Mouse (Mus musculus): ENCODE data around the gene Slc25a1. TPM values are rescaled to one million over a fixed set of nuclear protein-coding genes. Genes with fewer than 3 reads are reported as not detected.

The Slc25a1 gene
- polyA plus RNA-seq, 1 experiment from 2014 or later = 63.5 TPM

DNA sequence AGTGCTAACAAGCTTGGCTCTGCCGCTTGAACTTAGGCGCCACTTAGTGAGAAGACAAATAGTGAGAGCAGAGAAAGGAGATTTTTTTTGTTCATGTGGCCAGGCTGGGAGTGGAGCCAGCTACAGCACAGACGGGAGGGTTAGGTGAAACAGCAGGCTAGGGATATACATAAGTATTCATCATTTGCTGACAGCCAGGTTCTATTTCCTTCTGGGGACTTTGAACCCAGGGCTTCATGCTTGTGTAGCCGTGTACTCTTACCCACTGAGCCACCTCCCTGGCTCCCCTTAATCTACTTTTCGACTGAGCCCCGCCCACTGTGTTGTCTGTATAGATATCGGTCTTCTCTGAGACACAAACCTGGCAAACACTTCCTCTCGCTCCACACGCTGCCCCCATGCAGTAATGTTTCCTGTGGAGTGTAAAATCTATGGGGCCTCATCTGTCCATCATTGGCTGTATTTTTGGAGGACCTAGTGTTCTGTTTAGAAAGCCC, 11.3 kb upstream of the Slc25a1 start:
- peak; percentile 90 for ATAC-seq (ENCODE audit: low read depth)
- H3K27ac ChIP-seq (ENCODE audit: low read length) = peak overlapping the region; percentile 83
- H3K36me3 ChIP-seq (ENCODE audit: control insufficient read depth, insufficient read depth) = no peaks in the 10 kb centered on the region
- H3K4me3 ChIP-seq (ENCODE audit: low read depth, low read length) = no peak overlapping the region
- peaks cover 23% of the 10 kb centered on the region for H3K4me1 ChIP-seq (ENCODE audit: control insufficient read depth, low read depth, low read length)
- peak overlapping the region; percentile 37 for H3K9ac ChIP-seq (ENCODE audit: low read depth, low read length)
- no peaks in the 10 kb centered on the region for H3K9me3 ChIP-seq (replicated peaks; ENCODE audit: control insufficient read depth, low read length)
- peak overlapping the region; percentile 40 for H3K4me2 ChIP-seq (ENCODE audit: low read depth, low read length)
- WGBS (ENCODE audit: insufficient replicate concordance) = 17% methylated on average over 9 of the region's 9 CpGs
- H3K27me3 ChIP-seq (ENCODE audit: control insufficient read depth, insufficient read depth, low read depth, low read length) = no peaks in the 10 kb centered on the region

DNA sequence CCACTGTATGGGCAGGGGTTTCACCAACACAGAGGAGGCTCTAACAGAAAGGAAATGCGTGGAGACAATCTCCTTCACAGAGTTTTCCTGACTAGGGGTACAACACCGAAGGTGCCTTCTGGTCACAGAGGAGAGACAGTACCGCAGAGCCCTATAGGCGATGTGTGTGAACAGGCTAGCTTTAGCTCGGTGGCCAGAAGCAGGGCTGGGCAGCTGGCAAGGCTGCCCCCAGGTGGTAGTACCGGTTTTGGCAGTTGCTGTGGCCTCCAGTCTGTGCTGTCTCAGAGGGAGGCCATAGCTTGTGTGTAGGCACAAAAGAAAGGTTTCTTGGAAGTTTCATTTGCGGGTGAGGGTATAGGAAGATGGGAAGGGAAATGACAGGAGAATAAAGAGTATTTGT, 10.8 kb upstream of the Slc25a1 start:
- no peaks in the 10 kb centered on the region for H3K36me3 ChIP-seq (ENCODE audit: control insufficient read depth, insufficient read depth)
- peak overlapping the region; percentile 33; the same call in 1 of the 2 replicates for H3K9ac ChIP-seq (ENCODE audit: low read depth, low read length)
- WGBS (ENCODE audit: insufficient replicate concordance) = 4% methylated on average over 7 of the region's 7 CpGs
- peaks cover 27% of the 10 kb centered on the region for H3K4me1 ChIP-seq (ENCODE audit: control insufficient read depth, low read depth, low read length)
- H3K4me3 ChIP-seq (ENCODE audit: low read depth, low read length) = no peak overlapping the region
- peak overlapping the region; percentile 83 for H3K27ac ChIP-seq (ENCODE audit: low read length)
- no peaks in the 10 kb centered on the region for H3K27me3 ChIP-seq (ENCODE audit: control insufficient read depth, insufficient read depth, low read depth, low read length)
- peak overlapping the region; percentile 40 for H3K4me2 ChIP-seq (ENCODE audit: low read depth, low read length)
- ATAC-seq (ENCODE audit: low read depth) = peak; percentile 93
- H3K9me3 ChIP-seq (replicated peaks; ENCODE audit: control insufficient read depth, low read length) = no peaks in the 10 kb centered on the region

DNA sequence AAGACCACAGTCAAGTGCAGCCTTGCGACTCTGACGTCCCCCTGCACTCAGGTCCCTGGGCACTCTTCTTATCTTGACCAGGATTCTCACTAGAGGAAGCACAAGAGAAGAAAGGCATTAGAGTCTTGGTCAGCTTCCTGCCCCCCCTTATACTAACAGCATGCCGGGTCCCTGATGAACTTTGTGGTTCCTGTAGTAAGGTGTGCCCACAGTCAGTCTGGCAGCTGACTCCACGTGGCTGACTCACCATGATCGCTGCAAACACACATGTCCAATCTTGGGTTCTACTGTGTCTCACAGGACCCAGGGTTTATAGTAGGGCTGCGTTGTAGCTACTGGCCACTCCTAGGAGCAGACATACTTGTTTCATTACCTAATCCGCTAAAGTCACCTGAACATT, 10.2 kb upstream of the Slc25a1 start:
- H3K4me2 ChIP-seq (ENCODE audit: low read depth, low read length) = no peak overlapping the region
- H3K9ac ChIP-seq (ENCODE audit: low read depth, low read length) = no peak overlapping the region
- H3K27ac ChIP-seq (ENCODE audit: low read length) = no peak overlapping the region
- no peaks in the 10 kb centered on the region for H3K9me3 ChIP-seq (replicated peaks; ENCODE audit: control insufficient read depth, low read length)
- no peaks in the 10 kb centered on the region for H3K36me3 ChIP-seq (ENCODE audit: control insufficient read depth, insufficient read depth)
- peaks cover 33% of the 10 kb centered on the region for H3K4me1 ChIP-seq (ENCODE audit: control insufficient read depth, low read depth, low read length)
- H3K27me3 ChIP-seq (ENCODE audit: control insufficient read depth, insufficient read depth, low read depth, low read length) = no peaks in the 10 kb centered on the region
- WGBS (ENCODE audit: insufficient replicate concordance) = 25% methylated on average over 7 of the region's 7 CpGs
- H3K4me3 ChIP-seq (ENCODE audit: low read depth, low read length) = no peak overlapping the region
- no peak for ATAC-seq (ENCODE audit: low read depth)

DNA sequence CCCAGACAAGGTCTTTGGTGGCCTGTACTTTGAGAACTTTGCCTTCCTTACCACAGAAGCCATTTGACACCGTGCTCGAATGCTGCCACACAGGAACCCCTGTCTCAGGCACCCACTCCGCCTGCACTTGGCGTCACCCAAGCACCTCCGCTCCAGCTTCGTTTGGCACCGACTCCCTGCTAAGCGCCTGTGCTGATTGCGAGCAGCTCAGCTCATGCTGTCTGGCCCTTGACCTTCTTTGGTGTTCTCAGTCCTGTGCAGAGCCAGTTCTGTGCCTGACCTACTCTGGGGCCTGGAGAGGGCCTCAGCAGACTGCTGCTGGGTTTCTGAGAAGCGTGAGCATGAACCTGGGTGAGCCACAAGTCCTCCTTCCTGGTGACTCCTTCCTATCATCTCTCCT, 8.8 kb upstream of the Slc25a1 start:
- H3K9me3 ChIP-seq (replicated peaks; ENCODE audit: control insufficient read depth, low read length) = no peaks in the 10 kb centered on the region
- no peak overlapping the region for H3K4me3 ChIP-seq (ENCODE audit: low read depth, low read length)
- no peak overlapping the region for H3K4me2 ChIP-seq (ENCODE audit: low read depth, low read length)
- ATAC-seq (ENCODE audit: low read depth) = no peak
- no peaks in the 10 kb centered on the region for H3K36me3 ChIP-seq (ENCODE audit: control insufficient read depth, insufficient read depth)
- H3K4me1 ChIP-seq (ENCODE audit: control insufficient read depth, low read depth, low read length) = peaks cover 33% of the 10 kb centered on the region
- no peak overlapping the region for H3K27ac ChIP-seq (ENCODE audit: low read length)
- no peaks in the 10 kb centered on the region for H3K27me3 ChIP-seq (ENCODE audit: control insufficient read depth, insufficient read depth, low read depth, low read length)
- no peak overlapping the region for H3K9ac ChIP-seq (ENCODE audit: low read depth, low read length)
- 71% methylated on average over 10 of the region's 10 CpGs for WGBS (ENCODE audit: insufficient replicate concordance)

DNA sequence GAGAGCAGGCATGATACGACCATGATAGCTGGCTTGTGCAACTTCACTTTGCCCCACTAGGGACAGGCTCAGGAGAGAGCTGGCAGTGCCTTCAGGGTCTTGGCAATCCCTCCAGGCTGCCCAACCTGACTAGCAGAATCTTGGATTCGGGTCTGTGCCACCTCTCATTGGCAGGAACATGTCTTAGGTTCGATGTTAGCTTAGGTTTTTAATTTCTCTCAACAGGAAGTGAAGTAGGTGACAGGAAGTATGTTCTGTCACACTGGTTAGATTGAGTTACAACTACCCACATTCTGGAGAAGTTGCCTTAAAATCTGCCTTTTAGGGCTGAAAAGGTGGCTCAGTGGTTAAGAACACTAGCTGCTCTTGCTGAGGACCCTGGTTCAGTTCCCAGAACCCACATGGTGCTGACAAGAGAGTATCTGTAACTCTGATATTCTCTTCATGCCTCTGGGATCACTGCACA, 6.5 kb upstream of the Slc25a1 start:
- ATAC-seq (ENCODE audit: low read depth) = no peak
- H3K36me3 ChIP-seq (ENCODE audit: control insufficient read depth, insufficient read depth) = no peaks in the 10 kb centered on the region
- H3K4me2 ChIP-seq (ENCODE audit: low read depth, low read length) = no peak overlapping the region
- WGBS (ENCODE audit: insufficient replicate concordance) = 25% methylated on average over 3 of the region's 3 CpGs
- H3K4me3 ChIP-seq (ENCODE audit: low read depth, low read length) = no peak overlapping the region
- peak overlapping the region; percentile 7; the same call in 1 of the 2 replicates for H3K27ac ChIP-seq (ENCODE audit: low read length)
- no peaks in the 10 kb centered on the region for H3K27me3 ChIP-seq (ENCODE audit: control insufficient read depth, insufficient read depth, low read depth, low read length)
- H3K9me3 ChIP-seq (replicated peaks; ENCODE audit: control insufficient read depth, low read length) = no peaks in the 10 kb centered on the region
- peaks cover 31% of the 10 kb centered on the region for H3K4me1 ChIP-seq (ENCODE audit: control insufficient read depth, low read depth, low read length)
- H3K9ac ChIP-seq (ENCODE audit: low read depth, low read length) = no peak overlapping the region

DNA sequence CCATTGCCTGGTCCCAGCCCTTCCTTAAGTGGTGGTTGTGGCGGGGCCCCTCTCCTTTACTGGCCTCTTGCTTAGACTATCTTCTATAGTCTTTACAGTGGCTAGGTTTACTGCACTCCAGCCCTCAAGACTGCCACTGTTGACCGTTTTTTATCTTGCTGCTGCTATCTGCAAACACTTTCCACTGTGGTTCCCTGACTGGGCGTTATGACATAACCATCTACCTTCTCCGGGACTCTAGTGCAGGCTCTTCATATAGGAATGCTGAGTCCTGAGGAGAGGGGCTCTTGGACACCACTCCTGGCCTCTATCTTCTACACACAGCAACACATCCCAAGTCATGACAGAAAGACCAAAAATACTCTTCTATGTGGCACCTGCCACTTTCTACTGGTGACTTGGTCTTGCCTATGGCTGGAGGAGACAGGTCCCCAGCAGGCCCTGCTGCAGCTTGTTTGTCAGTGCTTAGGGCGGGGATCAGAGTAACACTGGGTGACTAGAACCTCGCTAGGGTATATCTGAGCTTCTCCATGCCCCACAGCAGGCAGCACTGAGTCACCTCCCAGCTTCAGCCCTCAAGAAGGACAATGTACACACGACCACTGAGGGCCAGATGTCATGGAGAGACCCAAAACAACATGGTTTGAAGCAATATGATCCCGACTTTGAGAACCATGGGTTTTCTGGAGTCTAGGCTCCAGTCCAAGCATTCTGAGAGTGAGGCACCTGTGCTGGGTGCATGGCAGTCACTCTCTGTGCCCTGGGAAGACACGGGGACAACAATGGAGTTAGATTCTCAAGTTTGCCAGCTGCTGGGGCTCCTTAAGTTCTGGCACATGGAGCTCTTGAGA, 5.8 kb upstream of the Slc25a1 start:
- no peak overlapping the region for H3K9ac ChIP-seq (ENCODE audit: low read depth, low read length)
- H3K27ac ChIP-seq (ENCODE audit: low read length) = peak overlapping the region; percentile 76
- no peak overlapping the region for H3K4me2 ChIP-seq (ENCODE audit: low read depth, low read length)
- H3K36me3 ChIP-seq (ENCODE audit: control insufficient read depth, insufficient read depth) = no peaks in the 10 kb centered on the region
- no peak overlapping the region for H3K4me3 ChIP-seq (ENCODE audit: low read depth, low read length)
- WGBS (ENCODE audit: insufficient replicate concordance) = 28% methylated on average over 9 of the region's 9 CpGs
- peak; percentile 66 for ATAC-seq (ENCODE audit: low read depth)
- no peaks in the 10 kb centered on the region for H3K27me3 ChIP-seq (ENCODE audit: control insufficient read depth, insufficient read depth, low read depth, low read length)
- H3K9me3 ChIP-seq (replicated peaks; ENCODE audit: control insufficient read depth, low read length) = no peaks in the 10 kb centered on the region
- peaks cover 28% of the 10 kb centered on the region for H3K4me1 ChIP-seq (ENCODE audit: control insufficient read depth, low read depth, low read length)

DNA sequence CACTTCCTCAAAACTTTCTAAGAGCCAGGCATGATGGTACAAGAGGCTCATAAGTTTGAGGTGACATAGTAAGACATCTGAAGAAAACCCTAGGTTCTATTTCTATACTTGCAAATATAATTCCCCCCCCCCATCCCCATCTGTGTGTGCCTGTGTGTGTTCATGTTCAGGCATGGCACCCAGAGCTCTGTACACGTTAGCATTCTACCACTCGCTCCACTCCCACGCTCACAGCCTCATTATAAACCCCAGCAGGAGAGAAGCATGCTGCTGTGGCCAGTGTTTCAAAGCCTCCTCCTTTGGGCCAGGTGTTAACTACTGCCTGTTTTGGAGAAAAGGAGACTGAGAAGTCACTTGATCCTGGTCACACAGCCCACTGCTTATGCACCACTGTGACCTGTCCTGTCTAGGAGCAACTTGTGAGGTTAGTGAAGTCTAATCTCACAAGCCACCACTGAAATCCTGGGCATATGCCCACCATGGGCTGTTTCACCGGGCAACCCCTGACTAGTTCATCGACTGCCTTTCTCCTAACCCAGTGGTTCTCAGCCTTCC, 4.0 kb upstream of the Slc25a1 start:
- no peaks in the 10 kb centered on the region for H3K36me3 ChIP-seq (ENCODE audit: control insufficient read depth, insufficient read depth)
- no peaks in the 10 kb centered on the region for H3K27me3 ChIP-seq (ENCODE audit: control insufficient read depth, insufficient read depth, low read depth, low read length)
- no peaks in the 10 kb centered on the region for H3K9me3 ChIP-seq (replicated peaks; ENCODE audit: control insufficient read depth, low read length)
- no peak overlapping the region for H3K9ac ChIP-seq (ENCODE audit: low read depth, low read length)
- ATAC-seq (ENCODE audit: low read depth) = no peak
- H3K4me1 ChIP-seq (ENCODE audit: control insufficient read depth, low read depth, low read length) = peaks cover 29% of the 10 kb centered on the region
- WGBS (ENCODE audit: insufficient replicate concordance) = 71% methylated on average over 5 of the region's 5 CpGs
- no peak overlapping the region for H3K4me3 ChIP-seq (ENCODE audit: low read depth, low read length)
- H3K4me2 ChIP-seq (ENCODE audit: low read depth, low read length) = no peak overlapping the region
- H3K27ac ChIP-seq (ENCODE audit: low read length) = no peak overlapping the region

DNA sequence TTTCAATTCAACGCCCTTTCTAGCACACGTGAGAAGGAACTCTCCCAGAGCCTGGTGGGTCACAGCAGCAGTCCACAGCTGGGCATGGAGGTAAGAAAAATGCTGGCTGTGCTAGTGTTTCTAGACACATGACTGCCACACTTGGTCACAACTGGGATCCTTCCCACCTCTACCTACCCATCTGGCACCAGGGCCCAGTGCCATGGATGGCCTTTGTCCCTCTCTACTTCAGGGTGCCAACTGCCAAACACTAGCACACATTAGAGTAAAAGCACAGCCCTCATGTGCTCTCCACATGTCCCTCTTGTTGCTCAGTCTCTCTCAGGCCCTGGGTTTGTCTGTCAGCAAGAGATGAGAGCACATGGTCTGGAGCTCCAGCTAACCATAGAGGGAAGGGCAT, 1.6 kb upstream of the Slc25a1 start:
- WGBS (ENCODE audit: insufficient replicate concordance) = 85% methylated on average over 2 of the region's 2 CpGs
- no peak overlapping the region for H3K4me3 ChIP-seq (ENCODE audit: low read depth, low read length)
- no peak overlapping the region for H3K27ac ChIP-seq (ENCODE audit: low read length)
- no peak overlapping the region for H3K9ac ChIP-seq (ENCODE audit: low read depth, low read length)
- no peaks in the 10 kb centered on the region for H3K36me3 ChIP-seq (ENCODE audit: control insufficient read depth, insufficient read depth)
- ATAC-seq (ENCODE audit: low read depth) = no peak
- H3K27me3 ChIP-seq (ENCODE audit: control insufficient read depth, insufficient read depth, low read depth, low read length) = no peaks in the 10 kb centered on the region
- H3K4me2 ChIP-seq (ENCODE audit: low read depth, low read length) = no peak overlapping the region
- peaks cover 29% of the 10 kb centered on the region for H3K4me1 ChIP-seq (ENCODE audit: control insufficient read depth, low read depth, low read length)
- H3K9me3 ChIP-seq (replicated peaks; ENCODE audit: control insufficient read depth, low read length) = no peaks in the 10 kb centered on the region

DNA sequence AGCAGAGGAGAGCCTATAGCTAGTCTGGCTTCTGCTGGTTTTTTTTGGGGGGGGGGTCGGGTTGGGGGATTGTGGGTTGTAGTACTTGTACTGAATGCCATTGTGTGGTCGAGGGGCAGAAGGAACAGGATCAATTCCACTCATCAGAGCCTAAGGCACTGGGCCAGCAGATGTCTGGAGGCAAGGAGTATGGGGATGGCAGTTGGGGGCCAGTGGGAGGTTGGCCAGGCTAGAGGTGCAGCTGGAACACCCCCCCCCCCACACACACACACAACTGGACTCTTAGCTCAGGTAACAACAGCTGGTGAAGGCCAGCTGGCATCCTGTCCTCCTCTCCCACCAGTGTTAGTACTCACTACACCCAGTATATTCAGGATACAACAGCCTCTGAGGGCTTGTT, 1.2 kb upstream of the Slc25a1 start:
- H3K9ac ChIP-seq (ENCODE audit: low read depth, low read length) = no peak overlapping the region; the same call in 1 of the 2 replicates
- H3K4me2 ChIP-seq (ENCODE audit: low read depth, low read length) = peak overlapping the region; percentile 99
- H3K36me3 ChIP-seq (ENCODE audit: control insufficient read depth, insufficient read depth) = no peaks in the 10 kb centered on the region
- H3K27ac ChIP-seq (ENCODE audit: low read length) = peak overlapping the region; percentile 90
- 11% methylated on average over 2 of the region's 2 CpGs for WGBS (ENCODE audit: insufficient replicate concordance)
- H3K4me3 ChIP-seq (ENCODE audit: low read depth, low read length) = no peak overlapping the region
- no peaks in the 10 kb centered on the region for H3K9me3 ChIP-seq (replicated peaks; ENCODE audit: control insufficient read depth, low read length)
- no peak for ATAC-seq (ENCODE audit: low read depth)
- peaks cover 26% of the 10 kb centered on the region for H3K4me1 ChIP-seq (ENCODE audit: control insufficient read depth, low read depth, low read length)
- H3K27me3 ChIP-seq (ENCODE audit: control insufficient read depth, insufficient read depth, low read depth, low read length) = no peaks in the 10 kb centered on the region
